Mouse (Mus musculus) thymus, postnatal 4 days (tissue): ENCODE results near the gene Pik3r2.

Experiments
- DNase-seq: peaks from one replicate; pipeline ENCODE4 v3.0.0; 2021

The Pik3r2 gene

DNA sequence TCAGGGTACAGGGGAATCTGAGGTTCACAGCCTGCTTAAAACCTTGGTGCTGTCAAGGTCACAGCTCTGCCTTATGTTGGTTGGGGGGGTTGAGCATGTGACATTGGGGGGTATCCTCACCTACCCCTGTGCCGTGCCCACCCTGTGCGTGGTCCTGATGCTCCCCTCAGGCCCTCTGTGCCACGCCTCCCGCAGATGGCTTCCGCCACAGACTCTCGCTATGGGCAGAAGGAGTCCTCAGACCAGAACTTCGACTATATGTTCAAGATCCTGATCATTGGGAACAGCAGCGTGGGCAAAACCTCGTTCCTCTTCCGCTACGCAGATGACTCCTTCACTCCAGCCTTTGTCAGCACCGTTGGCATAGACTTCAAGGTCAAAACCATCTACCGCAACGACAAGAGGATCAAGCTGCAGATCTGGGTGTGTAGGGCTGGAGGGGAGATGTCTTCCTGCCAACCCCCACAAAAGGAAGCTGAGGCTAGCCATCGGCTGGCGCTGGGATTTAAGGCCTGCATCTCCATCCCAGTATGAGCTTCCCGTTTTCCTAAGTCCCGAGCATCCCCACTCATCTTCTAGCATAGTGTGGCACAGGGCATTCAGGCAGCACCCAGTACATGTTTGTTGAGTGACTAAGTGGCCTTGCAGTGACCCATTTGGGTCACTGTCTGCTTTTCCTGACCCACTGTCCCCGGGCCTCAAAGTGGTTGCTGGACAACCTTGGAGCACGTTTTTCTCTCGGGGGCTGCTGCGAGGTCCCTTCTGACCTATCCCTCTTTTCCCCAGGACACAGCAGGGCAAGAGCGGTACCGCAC is 20.6 kb downstream of the Pik3r2 start:
- peak; percentile 28 for DNase-seq

DNA sequence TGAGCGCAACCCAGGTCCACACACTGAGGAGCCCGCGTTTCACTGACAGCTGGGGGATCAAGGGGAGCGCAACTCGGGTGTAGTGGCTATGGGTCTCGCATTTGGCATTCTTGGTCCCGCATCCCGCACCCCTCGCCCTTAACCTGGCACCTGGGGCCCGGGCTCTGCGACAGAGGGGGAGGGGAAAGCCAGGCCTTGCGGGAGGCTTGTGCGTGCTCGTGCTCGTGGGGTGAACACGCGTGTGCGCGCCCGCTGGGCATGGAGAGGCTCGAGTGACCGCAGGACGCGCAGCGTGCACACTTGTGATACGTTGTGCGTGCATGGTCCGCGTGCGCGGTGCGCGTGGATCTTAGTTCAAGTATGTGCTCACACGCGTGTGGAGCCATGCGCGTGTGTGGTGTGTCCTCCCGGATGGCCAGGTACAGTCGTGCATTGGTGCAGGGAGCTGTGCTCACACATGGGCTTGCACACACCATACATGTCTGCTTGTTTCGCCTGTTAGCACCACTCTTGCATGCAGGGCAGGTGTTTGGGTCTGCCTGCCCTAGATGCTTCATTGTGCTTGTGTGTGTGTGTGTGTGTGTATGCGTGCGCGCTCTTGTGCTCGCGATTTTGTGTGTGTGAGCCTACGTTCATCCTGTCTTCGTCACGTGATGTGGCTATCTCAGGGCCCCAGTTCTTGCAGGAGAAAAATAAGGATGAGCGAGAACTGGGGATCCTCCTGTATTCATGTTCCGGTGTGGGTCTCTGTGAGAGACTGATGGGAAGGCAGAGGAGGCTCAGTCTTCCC is 21.4 kb downstream of the Pik3r2 start:
- DNase-seq: peak; percentile 75

DNA sequence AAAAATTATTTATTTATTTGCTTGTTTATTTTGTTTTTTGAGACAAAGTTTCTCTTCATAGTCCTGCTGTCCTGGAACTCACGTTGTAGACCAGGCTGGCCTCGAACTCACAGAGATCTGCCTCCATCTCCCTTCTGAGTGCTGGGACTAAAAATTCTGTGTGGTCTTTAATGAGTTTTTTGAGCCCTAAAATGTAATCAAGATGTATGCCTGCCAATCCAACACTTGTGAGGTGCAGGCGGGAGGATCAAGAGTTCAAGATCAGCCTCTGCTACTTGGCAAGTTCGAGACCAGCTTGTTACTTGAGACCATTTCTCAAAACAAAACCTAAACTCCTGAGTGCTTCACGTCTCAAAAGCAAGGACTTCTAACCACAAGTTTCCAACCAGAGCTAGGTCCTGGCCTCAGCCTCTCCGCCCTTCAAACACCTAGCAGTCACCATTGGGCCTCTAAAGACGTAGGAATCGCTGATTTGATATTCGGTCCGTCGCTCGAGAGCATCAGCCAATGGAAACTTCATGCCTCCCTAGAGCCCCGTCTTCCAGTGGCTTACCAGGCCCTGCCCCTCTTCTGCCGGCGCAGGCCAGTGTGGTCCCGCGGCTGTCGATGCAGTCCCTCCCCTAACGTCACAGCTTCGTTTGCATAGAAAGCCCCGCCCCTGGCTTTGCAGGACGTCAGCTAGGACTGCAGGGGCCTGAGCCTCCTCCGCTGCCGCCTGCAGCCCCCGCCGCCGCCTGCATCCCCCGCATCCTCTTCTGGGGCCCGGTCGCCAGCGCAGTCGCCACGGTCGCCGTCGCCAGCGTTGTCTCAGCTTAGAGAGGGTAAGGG is 22.3 kb downstream of the Pik3r2 start, which contains the start of gene Rab3a:
Gene Rab3a (plus strand): TSS at position 637 of the 828 bp plus-strand sequence.
- DNase-seq: peak; percentile 92

DNA sequence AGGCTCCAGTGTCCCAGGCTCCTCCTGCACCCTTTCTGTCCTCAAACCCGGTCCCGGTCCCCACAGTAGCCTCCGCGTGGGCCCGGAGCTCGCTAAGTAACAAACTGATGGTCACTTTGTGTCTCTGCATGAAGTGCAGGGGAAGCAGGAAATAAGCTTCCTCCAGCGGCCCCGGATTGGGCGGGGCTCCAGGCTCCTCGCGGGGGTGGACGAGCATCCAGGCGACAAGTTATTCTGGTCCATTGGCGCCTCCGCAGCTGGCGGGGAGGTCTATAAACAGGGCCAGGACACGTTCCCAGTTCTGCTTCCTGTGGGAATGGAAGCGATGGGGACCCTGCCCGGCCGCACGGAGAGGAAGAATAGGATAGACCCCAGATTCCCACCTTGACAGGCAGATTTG is 23.4 kb downstream of the Pik3r2 start:
- peak; percentile 75 for DNase-seq

DNA sequence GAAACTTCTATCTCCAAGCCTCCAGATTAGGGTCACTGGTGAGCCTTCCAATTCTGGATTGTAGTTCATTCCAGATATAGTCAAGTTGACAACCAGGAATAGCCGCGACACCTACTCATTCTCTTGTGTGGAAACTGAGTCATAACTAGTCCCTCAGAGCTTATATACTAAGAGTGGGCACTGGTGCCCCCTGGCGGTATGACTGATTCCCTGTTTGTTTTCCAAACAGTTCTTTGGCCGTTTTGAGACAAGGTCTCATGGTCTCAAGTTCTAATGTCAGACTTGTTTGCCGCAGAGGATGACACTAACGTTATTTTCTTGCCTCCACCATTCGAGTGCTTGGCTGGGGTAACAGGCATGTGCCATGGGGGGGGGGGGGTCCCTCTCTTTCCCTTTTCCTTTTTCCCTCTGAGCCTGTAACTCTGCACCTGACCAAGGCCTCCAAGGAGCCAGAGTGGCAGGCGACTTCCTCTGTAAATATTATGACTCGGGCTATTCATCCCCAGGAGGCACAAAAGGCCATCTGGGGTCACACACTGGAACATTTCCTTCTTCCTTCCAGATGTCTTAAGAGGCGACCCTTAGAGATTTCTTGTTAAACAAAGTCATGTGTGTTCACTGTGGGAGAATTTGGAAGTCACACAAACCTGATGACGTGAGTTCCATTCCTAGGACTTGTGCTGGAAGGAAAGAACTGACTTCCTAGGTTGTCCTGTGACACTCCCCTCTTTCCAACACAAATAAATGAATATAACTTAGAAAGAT is 24.3 kb downstream of the Pik3r2 start:
- peak; percentile 90 for DNase-seq

GRCm38 (mm10) chr8:70750128-70750680 is 26.3 kb downstream of the Pik3r2 start:
- peak; percentile 4 for DNase-seq

DNA sequence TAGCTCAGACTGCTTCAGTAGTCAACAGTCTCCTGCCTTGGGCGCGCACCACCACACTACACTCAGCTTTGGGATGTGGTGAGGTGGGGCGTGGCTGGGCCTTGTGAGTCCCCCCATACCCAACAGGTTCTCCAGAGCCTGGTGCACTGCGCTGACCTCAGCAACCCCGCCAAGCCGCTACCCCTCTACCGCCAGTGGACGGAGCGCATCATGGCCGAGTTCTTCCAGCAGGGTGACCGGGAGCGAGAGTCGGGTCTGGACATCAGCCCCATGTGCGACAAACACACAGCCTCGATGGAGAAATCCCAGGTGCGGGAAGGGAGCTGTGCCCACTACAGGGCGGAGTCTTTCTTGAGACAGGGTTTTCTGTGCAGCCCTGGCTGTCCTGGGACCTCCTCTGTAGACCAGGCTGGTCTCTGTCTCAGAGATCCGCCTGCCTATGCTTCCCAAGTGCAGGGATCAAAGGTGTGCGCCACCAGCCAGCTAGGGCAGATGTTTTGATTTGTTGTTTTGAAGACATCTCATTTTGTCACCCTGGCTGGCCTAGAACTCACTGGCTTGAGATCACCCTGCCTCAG is 27.3 kb downstream of the Pik3r2 start:
- peak; percentile 12 for DNase-seq

GRCm38 (mm10) chr8:70748246-70749096 is 28.0 kb downstream of the Pik3r2 start:
- DNase-seq: peak; percentile 6

- no peak for DNase-seq
These were observed 29.2 kb downstream of the Pik3r2 start for GRCm38 (mm10) chr8:70747211-70747890.

DNA sequence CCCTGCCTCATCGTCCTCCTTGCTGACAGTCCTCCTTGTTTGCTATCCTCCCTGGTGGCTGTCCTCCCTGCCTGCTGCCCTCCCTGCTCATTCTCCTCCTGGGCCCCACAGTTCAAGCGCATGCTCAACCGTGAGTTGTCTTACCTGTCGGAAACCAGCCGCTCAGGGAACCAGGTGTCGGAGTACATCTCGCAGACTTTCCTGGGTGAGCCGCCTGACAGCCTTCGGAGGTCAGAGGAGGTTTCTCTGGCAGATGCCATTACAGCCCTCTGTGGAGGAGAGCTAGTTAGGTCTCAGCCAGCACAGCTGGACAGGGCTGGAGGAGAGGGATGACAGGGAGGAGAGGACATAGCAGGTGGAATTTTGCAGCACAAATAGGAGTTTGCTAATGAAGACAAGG is 29.8 kb downstream of the Pik3r2 start:
- DNase-seq: no peak

DNA sequence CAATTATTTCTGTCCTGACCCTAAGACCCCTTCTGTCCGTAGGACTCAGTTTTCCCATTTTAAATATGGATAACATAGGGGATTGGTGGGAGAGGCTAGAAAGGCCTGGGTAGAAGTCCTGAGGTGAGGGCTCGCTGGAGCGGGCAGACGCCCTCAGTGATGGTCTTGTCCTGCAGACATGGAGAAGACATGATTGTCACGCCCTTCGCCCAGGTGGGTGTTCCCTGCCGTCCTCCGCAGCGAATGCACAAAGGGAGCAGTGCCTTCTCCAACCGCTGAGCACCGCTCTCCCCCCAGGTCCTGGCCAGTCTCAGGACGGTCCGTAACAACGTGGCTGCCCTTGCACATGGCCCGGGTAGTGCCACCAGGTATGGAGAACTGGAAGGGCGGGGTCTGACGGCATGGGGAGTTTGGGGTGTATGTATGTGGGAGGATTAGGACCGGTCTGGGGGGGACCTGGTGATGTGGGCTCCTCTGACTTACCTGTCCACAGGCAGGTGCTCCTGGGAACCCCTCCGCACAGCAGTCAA is 30.8 kb downstream of the Pik3r2 start:
- no peak for DNase-seq

DNA sequence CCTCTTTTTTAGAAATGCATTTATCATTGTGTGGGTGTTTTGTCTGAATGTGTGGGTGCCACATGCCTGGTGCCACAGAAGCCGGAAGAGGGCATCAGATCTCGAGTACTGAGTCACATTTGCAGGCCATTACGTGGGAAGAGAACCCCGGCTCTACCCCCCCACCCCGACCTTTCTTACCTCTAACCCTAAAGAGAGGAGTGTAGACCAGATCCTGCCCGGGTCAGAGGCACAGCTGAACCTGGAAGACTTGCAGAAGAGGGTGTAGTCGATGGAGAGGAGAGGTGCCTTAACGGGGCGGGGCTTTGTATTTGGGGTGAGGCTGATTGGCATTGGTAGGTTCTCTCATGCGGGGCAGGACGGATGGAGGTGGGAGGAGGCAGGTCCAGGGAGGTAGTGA is 31.7 kb downstream of the Pik3r2 start:
- no peak for DNase-seq

- no peak for DNase-seq
These were observed 32.6 kb downstream of the Pik3r2 start for GRCm38 (mm10) chr8:70743656-70744590.

GRCm38 (mm10) chr8:70742981-70743655 is 33.4 kb downstream of the Pik3r2 start:
- DNase-seq: peak; percentile 48

DNA sequence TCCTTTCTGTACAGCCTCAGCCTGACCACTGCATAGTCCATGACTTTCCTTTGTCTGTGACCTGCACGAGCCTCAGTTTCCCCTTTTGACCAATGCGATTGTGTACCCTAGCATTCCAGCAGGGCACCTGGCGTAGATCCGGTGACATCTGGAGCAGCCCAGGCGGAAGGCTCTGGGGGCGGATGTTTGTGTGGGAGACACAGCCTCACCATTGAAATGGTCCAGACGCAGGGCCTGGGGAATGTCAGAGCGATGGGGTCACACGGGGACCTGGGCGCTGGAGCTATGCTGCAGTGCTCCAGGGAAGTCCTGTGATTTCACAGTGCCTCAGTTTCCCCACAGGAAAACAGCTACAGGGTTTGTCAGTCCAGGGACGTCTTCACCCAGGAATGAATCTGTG is 34.3 kb downstream of the Pik3r2 start:
- DNase-seq: no peak

- no peak for DNase-seq
These were observed 34.9 kb downstream of the Pik3r2 start for GRCm38 (mm10) chr8:70741661-70742060.

DNA sequence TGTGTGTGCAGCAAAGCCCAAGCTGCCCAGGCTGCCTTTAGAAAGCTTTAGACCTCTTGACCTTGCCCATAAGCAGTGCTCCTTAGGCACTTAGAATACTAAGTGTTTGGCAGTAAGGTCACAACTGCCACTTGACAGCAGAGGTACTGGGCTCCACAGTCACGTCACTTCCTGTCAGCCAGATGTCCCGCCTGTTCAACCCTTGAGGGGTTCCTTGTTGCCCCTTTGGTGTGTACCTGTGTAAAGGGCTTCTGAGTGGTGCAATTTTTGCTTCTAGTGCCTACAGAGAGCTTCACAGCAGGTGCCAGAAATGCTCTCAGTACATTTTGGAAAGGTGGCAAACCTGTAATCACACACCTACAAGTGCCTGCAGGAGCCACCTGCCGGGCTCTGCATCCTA is 38.3 kb downstream of the Pik3r2 start:
- DNase-seq: no peak

GRCm38 (mm10) chr8:70737705-70738104 is 38.8 kb downstream of the Pik3r2 start:
- no peak for DNase-seq
